Mouse (Mus musculus): ENCODE results near the gene Naaladl1. TPM values are rescaled to one million over a fixed set of nuclear protein-coding genes. Genes with fewer than 3 reads are reported as not detected.

Naaladl1 gene
- polyA plus RNA-seq (2016; fragmentation: Nextera tagmentation; extraction: Ambion mirVana), result 0.55 and 0.64 TPM in 2 replicates

DNA sequence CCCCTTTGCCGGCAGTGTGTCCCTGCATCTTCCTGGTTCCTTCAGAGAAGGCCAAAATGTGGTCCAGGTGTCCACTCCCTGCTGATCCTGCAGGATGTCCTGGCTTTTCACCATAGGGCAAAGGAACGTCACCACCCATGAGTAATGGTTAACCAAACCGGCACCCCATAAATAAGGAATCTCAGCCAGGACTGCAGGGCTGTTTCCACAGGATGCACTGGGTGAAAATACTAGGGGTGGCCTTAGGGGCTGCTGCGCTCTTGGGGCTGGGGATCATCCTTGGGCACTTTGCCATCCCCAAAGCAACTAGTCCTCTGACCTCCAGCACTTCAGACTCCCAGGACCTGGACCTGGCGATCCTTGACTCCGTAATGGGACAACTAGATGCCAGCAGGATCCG lies at the start of gene Naaladl1:
TSS of gene Naaladl1 (plus strand) at position 197 of the 400 bp plus-strand sequence.
- Histone ChIP-seq H3K36me3 (no peaks in the 10 kb centered on the region), H3K4me3 (no peak within 1 kb of the TSS), H3K4me2 (replicated peaks) (no peak within 1 kb of the TSS), H3K27me3 (no peaks in the 10 kb centered on the region), H3K4me1 (0 out of 2 replicates have a peak, but pooled peaks cover 3% of the 10 kb centered on the region), H3K27ac (no peak within 1 kb of the TSS), H3K9me3 (no peaks in the 10 kb centered on the region), H3K9ac (no peak within 1 kb of the TSS)
- no peak for ATAC-seq (ENCODE audit: insufficient number of reproducible peaks, insufficient read depth, low FRiP score, low TSS enrichment)
- 82% methylated on average over 7 of the region's 7 CpGs for WGBS

DNA sequence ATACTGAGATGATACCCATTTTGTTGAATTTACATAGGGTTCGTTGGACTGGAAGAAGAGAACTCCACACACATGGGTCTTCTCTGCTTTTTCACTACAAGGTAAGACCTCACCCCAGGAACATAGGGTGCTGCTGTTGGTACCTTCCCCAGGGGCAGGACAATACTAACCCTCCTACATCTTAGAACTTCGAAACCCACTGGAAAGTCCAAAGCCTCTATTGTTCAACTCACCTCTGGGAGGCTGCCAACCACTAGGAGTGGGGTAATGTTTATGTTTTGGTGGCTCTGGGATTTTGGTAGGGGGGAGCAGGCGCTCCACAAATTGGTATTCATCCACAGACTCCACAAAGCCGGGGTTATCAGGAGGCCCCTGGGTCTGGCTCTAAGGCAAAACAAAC lies 48.9 kb upstream of the Naaladl1 start:
- H3K36me3 ChIP-seq, result peaks cover 56% of the 10 kb centered on the region
- H3K4me2 ChIP-seq (replicated peaks), result peak overlapping the region; percentile 86
- no peaks in the 10 kb centered on the region for H3K27me3 ChIP-seq
- WGBS, result 61% methylated on average over 4 of the region's 4 CpGs
- H3K27ac ChIP-seq, result no peak overlapping the region
- H3K4me3 ChIP-seq, result peak overlapping the region; percentile 86
- peak overlapping the region; percentile 92 for H3K9ac ChIP-seq
- peaks cover 19% of the 10 kb centered on the region for H3K4me1 ChIP-seq
- no peaks in the 10 kb centered on the region for H3K9me3 ChIP-seq
- no peak for ATAC-seq (ENCODE audit: insufficient number of reproducible peaks, insufficient read depth, low FRiP score, low TSS enrichment)

DNA sequence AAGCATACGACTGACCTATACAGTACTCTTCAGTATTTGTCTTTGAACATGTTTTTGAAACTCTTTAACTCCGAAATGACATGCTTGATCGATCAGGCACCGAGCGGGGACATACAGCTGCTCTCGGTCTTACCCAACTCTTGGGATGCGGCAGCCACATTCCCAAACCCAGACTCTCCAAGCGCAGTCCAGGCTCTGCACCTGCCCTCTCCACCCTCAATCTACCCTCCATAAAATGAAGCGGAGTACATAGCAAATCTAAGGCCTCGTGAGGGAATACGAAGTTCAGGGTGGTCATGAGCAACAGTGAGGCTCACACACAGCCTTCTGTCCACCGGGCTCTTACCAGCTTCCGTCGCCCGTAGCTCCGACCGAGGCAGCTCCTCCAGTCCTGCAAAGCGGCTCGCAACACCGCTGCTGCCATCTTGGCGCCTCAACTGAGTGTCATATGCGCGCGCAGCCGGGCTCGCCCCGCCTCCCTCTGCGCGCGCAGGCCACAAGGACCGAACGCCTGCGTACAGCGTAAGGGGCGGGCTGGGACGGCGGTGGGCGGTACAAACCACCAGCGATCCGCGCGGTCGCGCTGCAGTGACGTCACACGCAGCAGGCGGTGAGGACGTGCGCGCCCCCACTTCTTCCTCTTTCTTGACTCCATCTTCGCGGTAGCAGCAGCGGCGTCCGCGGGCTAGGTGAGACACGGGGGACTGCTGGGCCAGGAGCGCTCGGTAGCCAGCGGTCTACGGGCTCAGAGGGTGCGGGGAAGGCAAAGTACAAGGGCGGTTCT lies 48.1 kb upstream of the Naaladl1 start, which contains the start of the genes Mrpl49 and Fau:
TSS of gene Mrpl49 (minus strand) at position 473 of the 784 bp plus-strand sequence.
TSS of gene Fau (plus strand) at position 532 of the 784 bp plus-strand sequence.
- peak within 1 kb of the TSS; percentile 86 for H3K4me3 ChIP-seq
- peaks cover 28% of the 10 kb centered on the region for H3K4me1 ChIP-seq
- peaks cover 48% of the 10 kb centered on the region for H3K36me3 ChIP-seq
- no peaks in the 10 kb centered on the region for H3K27me3 ChIP-seq
- peak within 1 kb of the TSS; percentile 92 for H3K9ac ChIP-seq
- peak; percentile 73 for ATAC-seq (ENCODE audit: insufficient number of reproducible peaks, insufficient read depth, low FRiP score, low TSS enrichment)
- H3K9me3 ChIP-seq, result no peaks in the 10 kb centered on the region
- H3K4me2 ChIP-seq (replicated peaks), result peak within 1 kb of the TSS; percentile 86
- H3K27ac ChIP-seq, result peak within 1 kb of the TSS; percentile 80
- under 1% methylated on average over 63 of the region's 63 CpGs for WGBS

DNA sequence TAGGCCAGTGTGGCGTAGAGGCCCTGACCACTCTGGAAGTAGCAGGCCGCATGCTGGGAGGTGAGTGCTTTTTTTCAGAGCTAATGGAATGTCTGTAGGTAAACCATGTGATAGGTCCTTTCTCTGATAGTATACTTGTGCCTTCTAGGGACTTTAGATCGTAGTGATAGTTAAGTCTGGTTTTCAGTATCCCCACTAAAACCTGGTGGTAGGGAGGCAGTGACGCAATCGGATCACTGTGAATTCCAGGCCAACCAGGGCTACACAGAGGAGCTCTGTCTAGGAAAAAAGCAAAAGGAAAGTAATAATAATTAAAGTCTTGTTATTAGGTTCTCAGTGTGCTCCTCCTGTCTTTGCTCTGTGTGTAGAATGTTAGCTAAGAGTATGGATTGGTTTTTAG lies 47.1 kb upstream of the Naaladl1 start:
- H3K4me1 ChIP-seq, result peaks cover 33% of the 10 kb centered on the region
- H3K27ac ChIP-seq, result peak overlapping the region; percentile 80
- ATAC-seq (ENCODE audit: insufficient number of reproducible peaks, insufficient read depth, low FRiP score, low TSS enrichment), result no peak
- H3K9ac ChIP-seq, result peak overlapping the region; percentile 92
- H3K36me3 ChIP-seq, result peaks cover 38% of the 10 kb centered on the region
- peak overlapping the region; percentile 86 for H3K4me2 ChIP-seq (replicated peaks)
- no peaks in the 10 kb centered on the region for H3K9me3 ChIP-seq
- H3K4me3 ChIP-seq, result peak overlapping the region; percentile 86
- 40% methylated on average over 5 of the region's 5 CpGs for WGBS
- no peaks in the 10 kb centered on the region for H3K27me3 ChIP-seq

DNA sequence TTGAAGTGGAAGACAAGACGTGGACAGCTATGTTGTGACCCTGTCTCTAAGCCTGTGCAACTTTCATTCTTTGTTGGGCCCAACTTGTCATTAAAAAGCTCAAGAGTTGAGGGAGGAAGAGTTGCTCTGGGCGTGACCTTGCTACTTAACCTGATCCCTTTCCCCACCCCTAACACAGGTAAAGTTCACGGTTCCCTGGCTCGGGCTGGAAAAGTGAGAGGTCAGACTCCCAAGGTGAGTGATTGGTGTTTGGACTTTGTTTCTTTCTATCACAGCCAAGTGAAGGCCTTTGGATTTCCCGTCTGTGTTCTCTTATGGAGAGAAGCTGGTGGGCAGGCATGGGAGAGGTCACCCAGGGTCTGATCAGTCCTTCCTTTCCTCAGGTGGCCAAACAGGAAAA lies 46.6 kb upstream of the Naaladl1 start:
- Histone ChIP-seq H3K27me3 (no peaks in the 10 kb centered on the region), H3K9ac (peak overlapping the region; percentile 92), H3K27ac (no peak overlapping the region), H3K4me2 (replicated peaks) (peak overlapping the region; percentile 86), H3K4me1 (peaks cover 33% of the 10 kb centered on the region), H3K9me3 (no peaks in the 10 kb centered on the region), H3K36me3 (peaks cover 33% of the 10 kb centered on the region), H3K4me3 (peak overlapping the region; percentile 86)
- WGBS, result 86% methylated on average over 5 of the region's 5 CpGs
- ATAC-seq (ENCODE audit: insufficient number of reproducible peaks, insufficient read depth, low FRiP score, low TSS enrichment), result no peak

DNA sequence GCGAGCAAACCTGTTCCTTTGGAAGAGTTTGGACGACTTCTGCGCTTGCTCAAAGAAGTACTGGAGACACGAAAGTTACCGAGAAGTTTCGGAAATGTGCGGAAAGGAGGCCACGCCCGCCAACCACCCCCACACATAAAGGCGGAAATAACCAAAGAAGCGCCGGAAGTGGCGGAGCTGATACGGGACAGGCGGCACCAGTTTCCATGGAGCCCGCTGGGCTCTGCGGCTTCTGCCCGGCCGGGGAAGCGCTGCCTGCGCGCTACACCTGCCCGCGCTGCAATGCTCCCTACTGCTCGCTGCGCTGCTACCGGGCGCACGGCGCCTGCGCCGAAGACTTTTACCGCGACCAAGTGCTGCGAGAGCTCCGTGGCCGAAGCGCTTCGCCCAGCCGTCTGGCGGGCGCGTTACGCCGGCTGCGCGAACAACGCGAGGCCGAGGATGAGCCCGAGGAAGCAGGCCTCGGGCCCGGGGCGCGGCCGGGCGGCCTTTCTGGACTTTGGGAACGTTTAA lies 44.5 kb upstream of the Naaladl1 start, which contains the start of gene Znhit2:
TSS of gene Znhit2 (plus strand) at position 172 of the 513 bp plus-strand sequence.
- peak; percentile 32; the same call in 1 of the 2 replicates for ATAC-seq (ENCODE audit: insufficient number of reproducible peaks, insufficient read depth, low FRiP score, low TSS enrichment)
- peaks cover 15% of the 10 kb centered on the region; the same call in 1 of the 2 replicates for H3K36me3 ChIP-seq

DNA sequence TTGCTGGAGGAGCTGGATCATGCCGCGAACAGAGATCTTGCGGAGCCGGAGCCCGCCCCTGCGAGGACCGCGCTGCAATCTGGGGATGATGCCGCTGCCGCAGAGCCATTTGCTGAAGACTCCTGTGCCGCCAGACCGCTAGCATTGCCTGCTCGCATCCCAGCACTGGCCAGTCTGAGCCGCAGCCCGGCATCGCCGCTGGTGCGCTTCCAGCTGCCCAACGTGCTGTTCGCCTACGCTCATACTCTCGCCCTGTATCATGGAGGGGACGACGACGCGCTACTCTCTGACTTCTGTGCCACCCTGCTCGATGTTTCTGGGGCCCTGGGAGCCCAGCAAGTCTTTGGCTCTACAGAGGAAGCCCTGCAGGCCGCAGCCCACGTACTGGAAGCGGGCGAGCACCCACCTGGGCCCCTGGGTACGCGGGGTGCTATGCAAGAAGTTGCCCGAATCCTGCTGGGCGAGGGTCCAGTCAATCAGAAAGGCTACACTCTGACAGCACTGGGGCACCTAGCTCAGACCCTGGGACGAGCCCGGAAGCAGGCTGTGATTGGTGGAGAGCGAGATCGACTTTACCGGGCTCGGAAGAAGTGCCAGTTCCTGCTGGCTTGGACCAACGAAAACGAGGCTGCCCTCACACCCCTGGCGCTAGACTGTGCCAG lies 43.8 kb upstream of the Naaladl1 start:
- 2% methylated on average over 44 of the region's 44 CpGs for WGBS
- Histone ChIP-seq H3K4me3 (peak overlapping the region; percentile 76), H3K36me3 (peaks cover 13% of the 10 kb centered on the region; the same call in 1 of the 2 replicates), H3K9ac (peak overlapping the region; percentile 91), H3K4me1 (peaks cover 32% of the 10 kb centered on the region), H3K27me3 (no peaks in the 10 kb centered on the region), H3K27ac (peak overlapping the region; percentile 92), H3K4me2 (replicated peaks) (peak overlapping the region; percentile 100), H3K9me3 (no peaks in the 10 kb centered on the region)
- ATAC-seq (ENCODE audit: insufficient number of reproducible peaks, insufficient read depth, low FRiP score, low TSS enrichment), result no peak

More for the DNA sequence above, 44.5 kb upstream of the Naaladl1 start, which contains the start of gene Znhit2:
- H3K9me3 ChIP-seq, result no peaks in the 10 kb centered on the region
- under 1% methylated on average over 58 of the region's 58 CpGs for WGBS
- H3K27ac ChIP-seq, result peak within 1 kb of the TSS; percentile 92
- peaks cover 32% of the 10 kb centered on the region for H3K4me1 ChIP-seq
- peak within 1 kb of the TSS; percentile 100 for H3K4me2 ChIP-seq (replicated peaks)
- peak within 1 kb of the TSS; percentile 91 for H3K9ac ChIP-seq
- H3K4me3 ChIP-seq, result peak within 1 kb of the TSS; percentile 76
- H3K27me3 ChIP-seq, result no peaks in the 10 kb centered on the region

DNA sequence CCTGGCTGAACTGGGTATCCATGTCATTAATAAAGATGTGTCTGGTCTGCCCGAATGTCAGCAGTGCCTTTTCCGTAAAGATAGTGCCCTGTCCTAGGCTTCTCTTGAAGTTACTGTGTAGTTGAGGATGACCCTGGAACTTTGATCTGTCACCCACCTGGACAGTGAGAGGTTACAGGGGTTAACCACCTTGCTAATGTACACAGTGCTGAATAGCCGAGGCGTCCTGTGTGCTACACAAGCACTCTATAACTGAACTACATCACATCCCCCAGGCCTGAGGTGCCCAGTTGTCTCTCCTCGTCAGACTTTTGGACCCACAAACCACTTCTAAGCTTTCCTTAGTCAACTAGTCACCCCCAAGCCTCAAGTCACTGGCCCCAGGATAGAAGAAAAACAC lies 43.2 kb upstream of the Naaladl1 start:
- Histone ChIP-seq H3K4me2 (replicated peaks) (peak overlapping the region; percentile 100), H3K4me3 (peak overlapping the region; percentile 76), H3K36me3 (peaks cover 13% of the 10 kb centered on the region; the same call in 1 of the 2 replicates), H3K9ac (peak overlapping the region; percentile 91), H3K9me3 (no peaks in the 10 kb centered on the region), H3K4me1 (peaks cover 35% of the 10 kb centered on the region), H3K27me3 (no peaks in the 10 kb centered on the region), H3K27ac (no peak overlapping the region)
- no peak for ATAC-seq (ENCODE audit: insufficient number of reproducible peaks, insufficient read depth, low FRiP score, low TSS enrichment)
- 71% methylated on average over 5 of the region's 5 CpGs for WGBS

DNA sequence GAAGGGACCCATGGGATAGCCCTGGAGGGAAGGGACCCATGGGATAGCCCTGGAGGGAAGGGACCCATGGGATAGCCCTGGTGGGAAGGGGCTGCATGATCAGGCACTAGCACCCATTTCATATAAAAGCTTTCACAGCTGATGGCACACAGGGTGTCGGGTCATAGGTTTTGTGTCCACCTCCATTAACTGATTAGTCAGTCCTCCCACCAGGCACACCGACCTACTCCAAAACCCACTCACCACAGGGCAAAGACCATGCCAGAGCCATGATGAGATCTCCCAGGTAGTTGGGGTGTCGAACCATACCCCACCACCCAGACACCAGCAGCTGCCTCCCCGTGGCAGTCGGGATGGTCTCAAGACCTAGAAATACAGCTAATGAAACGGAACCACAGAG lies 42.5 kb upstream of the Naaladl1 start:
- H3K9ac ChIP-seq, result peak overlapping the region; percentile 91; the same call in 1 of the 2 replicates
- H3K4me2 ChIP-seq (replicated peaks), result peak overlapping the region; percentile 100; the same call in 1 of the 2 replicates

DNA sequence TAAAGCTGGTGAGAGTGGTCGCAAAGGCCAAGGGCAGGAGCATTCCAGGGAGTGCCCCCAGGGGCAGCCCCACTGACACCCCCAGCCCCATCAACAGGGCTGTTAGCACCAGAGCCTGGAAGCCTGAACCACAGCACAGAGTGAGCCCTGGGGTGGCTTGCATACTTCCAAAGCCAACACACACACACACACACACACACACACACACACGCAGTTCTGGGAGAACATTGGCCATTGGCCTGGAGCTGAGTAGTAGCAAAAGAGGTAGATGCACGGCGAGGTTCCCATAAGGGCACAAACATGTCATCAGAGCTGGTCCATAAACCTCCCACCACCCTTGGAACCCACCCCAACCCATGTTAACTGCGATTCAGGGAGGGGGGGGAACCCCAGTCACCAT lies 39.0 kb upstream of the Naaladl1 start:
- Histone ChIP-seq H3K27me3 (no peaks in the 10 kb centered on the region), H3K9ac (peak overlapping the region; percentile 59), H3K9me3 (no peaks in the 10 kb centered on the region), H3K27ac (peak overlapping the region; percentile 80), H3K36me3 (peaks cover 30% of the 10 kb centered on the region), H3K4me3 (peak overlapping the region; percentile 47), H3K4me1 (peaks cover 29% of the 10 kb centered on the region), H3K4me2 (replicated peaks) (peak overlapping the region; percentile 88)
- no peak for ATAC-seq (ENCODE audit: insufficient number of reproducible peaks, insufficient read depth, low FRiP score, low TSS enrichment)
- WGBS, result 37% methylated on average over 5 of the region's 5 CpGs

More for the DNA sequence above, 42.5 kb upstream of the Naaladl1 start:
- Histone ChIP-seq H3K4me3 (no peak overlapping the region), H3K9me3 (no peaks in the 10 kb centered on the region), H3K36me3 (peaks cover 13% of the 10 kb centered on the region; the same call in 1 of the 2 replicates), H3K27me3 (no peaks in the 10 kb centered on the region), H3K27ac (no peak overlapping the region), H3K4me1 (peaks cover 37% of the 10 kb centered on the region)
- no peak for ATAC-seq (ENCODE audit: insufficient number of reproducible peaks, insufficient read depth, low FRiP score, low TSS enrichment)
- WGBS, result 91% methylated on average over 6 of the region's 6 CpGs

DNA sequence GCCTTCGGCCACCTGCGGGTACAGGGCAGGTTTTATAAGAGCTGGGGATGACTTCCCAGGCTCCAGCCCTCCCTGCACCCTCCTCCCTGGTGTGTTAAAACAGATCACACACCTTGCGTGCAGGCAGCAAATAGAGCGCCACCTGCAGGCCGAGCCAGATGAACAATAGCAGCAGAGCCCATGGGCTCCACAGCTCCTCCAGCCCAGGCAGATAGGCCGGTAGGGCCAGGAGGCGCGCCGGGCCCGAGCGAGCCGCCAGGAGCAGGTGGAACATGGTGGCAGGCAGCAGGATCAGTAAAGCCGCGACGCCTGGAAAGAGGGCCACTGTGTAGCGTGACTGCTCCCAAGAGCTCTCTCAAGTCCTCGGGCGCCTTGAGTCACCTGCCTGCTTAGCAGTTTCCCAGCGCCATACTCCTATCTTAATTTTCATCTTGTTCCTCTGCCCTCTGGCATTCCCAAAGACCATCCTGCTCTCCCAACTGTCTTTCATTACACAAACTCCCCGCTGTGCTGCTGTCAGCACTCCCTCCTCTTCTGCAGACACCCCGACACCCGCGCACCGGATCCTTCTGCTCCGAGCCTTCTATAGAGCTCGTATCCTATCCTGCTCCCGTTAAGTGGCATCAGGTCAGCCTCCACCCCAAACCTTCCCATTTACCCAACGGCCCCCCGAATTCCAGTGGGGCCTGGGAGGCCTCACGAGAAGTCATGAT lies 38.4 kb upstream of the Naaladl1 start:
- Histone ChIP-seq H3K4me2 (replicated peaks) (peak overlapping the region; percentile 88), H3K9ac (peak overlapping the region; percentile 59), H3K36me3 (peaks cover 32% of the 10 kb centered on the region), H3K4me3 (peak overlapping the region; percentile 47), H3K27ac (peak overlapping the region; percentile 80), H3K4me1 (peaks cover 23% of the 10 kb centered on the region), H3K9me3 (no peaks in the 10 kb centered on the region), H3K27me3 (no peaks in the 10 kb centered on the region)
- peak; percentile 31 for ATAC-seq (ENCODE audit: insufficient number of reproducible peaks, insufficient read depth, low FRiP score, low TSS enrichment)
- 2% methylated on average over 30 of the region's 30 CpGs for WGBS

All from embryonic facial prominence, embryonic 12.5 days (tissue).